Comparison of ENCODE assay signal across 11 mouse cellular contexts in the genomic region with DNA sequence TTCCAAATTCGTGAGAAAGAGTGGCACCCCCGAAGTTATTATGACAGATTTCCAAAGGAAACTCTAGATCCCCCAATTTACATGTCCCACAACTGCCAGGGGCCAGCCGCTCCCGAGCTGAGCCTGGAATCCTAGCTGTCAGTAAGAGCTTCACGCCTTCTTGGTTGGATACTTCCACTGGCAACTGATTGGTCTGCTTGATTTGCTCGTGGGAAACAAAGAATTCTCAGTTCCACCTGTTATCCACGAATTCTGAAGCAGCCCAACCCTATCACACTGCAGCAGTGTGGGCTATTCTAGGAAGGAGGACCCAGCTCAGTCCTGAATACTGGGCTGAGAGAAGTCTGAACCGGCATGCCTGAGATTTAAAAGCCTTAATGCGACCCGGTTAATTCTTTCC. TPM values are rescaled to one million over a fixed set of nuclear protein-coding genes. Genes with fewer than 3 reads are reported as not detected.
DNase-seq lines count a peak whose midpoint lies in the region; ATAC-seq and TF ChIP-seq lines count a peak whose summit lies in the region.
"Had no signal": no experiment of that assay in that cellular context is flagged by ENCODE, and none has a peak within 500 bp of the region (broad histone marks: within the 10 kb centered on the region; RNA-seq: fewer than 3 reads in every experiment).

No protein-coding gene starts in this region.

- H3K27me3 ChIP-seq in heart, adult 2 months (ENCODE audit: control insufficient read depth, insufficient read depth, low read length) = no peaks in the 10 kb centered on the region
- peaks cover 13% of the 10 kb centered on the region; the same call in 1 of the 2 replicates for H3K27me3 ChIP-seq in stomach, embryonic 14.5 days (ENCODE audit: control insufficient read depth, insufficient read depth, low read length)
- H3K27me3 ChIP-seq in stomach, postnatal 0 days (ENCODE audit: control insufficient read depth, insufficient read depth, low read length) = no peaks in the 10 kb centered on the region
- H3K27me3 ChIP-seq in midbrain, embryonic 11.5 days (ENCODE audit: control insufficient read depth, insufficient read depth, low read length) = peaks cover 9% of the 10 kb centered on the region

- no peaks in the 10 kb centered on the region for H3K36me3 ChIP-seq in heart, adult 2 months (ENCODE audit: control insufficient read depth, insufficient read depth, low read length)
- H3K36me3 ChIP-seq in stomach, embryonic 14.5 days (ENCODE audit: control insufficient read depth, insufficient read depth, low read length) = no peaks in the 10 kb centered on the region
- H3K36me3 ChIP-seq in stomach, postnatal 0 days (ENCODE audit: control insufficient read depth, insufficient read depth, low read length) = no peaks in the 10 kb centered on the region
- no peaks in the 10 kb centered on the region for H3K36me3 ChIP-seq in midbrain, embryonic 11.5 days (ENCODE audit: control insufficient read depth, insufficient read depth, low read length)

- peak overlapping the region; percentile 33; the same call in 1 of the 2 replicates for H3K9ac ChIP-seq in heart, adult 2 months (ENCODE audit: low read depth, low read length)
- no peak overlapping the region for H3K9ac ChIP-seq in stomach, embryonic 14.5 days (replicated peaks; ENCODE audit: low read depth, low read length)
- no peak overlapping the region for H3K9ac ChIP-seq in stomach, postnatal 0 days (ENCODE audit: low read length)
- peak overlapping the region; percentile 93 for H3K9ac ChIP-seq in midbrain, embryonic 11.5 days (ENCODE audit: low read length)

- H3K4me1 ChIP-seq in heart, adult 2 months (ENCODE audit: control insufficient read depth, insufficient read depth, low read length) = peaks cover 3% of the 10 kb centered on the region; the same call in 1 of the 2 replicates
- H3K4me1 ChIP-seq in stomach, embryonic 14.5 days (ENCODE audit: control insufficient read depth, insufficient read depth, low read length) = 0 out of 2 replicates have a peak, but pooled peaks cover 5% of the 10 kb centered on the region
- no peaks in the 10 kb centered on the region for H3K4me1 ChIP-seq in stomach, postnatal 0 days (replicated peaks; ENCODE audit: control insufficient read depth, insufficient read depth)
- H3K4me1 ChIP-seq in midbrain, embryonic 11.5 days (ENCODE audit: control insufficient read depth, insufficient read depth, low read length) = peaks cover 21% of the 10 kb centered on the region

- 25% methylated on average over 10 of the region's 10 CpGs for WGBS in heart, adult 2 months
- WGBS in stomach, embryonic 14.5 days = 36% methylated on average over 10 of the region's 10 CpGs
- WGBS in stomach, postnatal 0 days = 35% methylated on average over 10 of the region's 10 CpGs
- 24% methylated on average over 10 of the region's 10 CpGs for WGBS in midbrain, embryonic 11.5 days

- H3K4me2 ChIP-seq in stomach, embryonic 14.5 days (replicated peaks; ENCODE audit: low read depth, low read length) = peak overlapping the region; percentile 16; the same call in 1 of the 2 replicates
- H3K4me2 ChIP-seq in stomach, postnatal 0 days (replicated peaks; ENCODE audit: low read depth) = no peak overlapping the region
- H3K4me2 ChIP-seq in midbrain, embryonic 11.5 days = peak overlapping the region; percentile 90

- TF ChIP-seq CTCF in heart, adult 2 months (IDR thresholded peaks at IDR 0.05) = no peak
- no peak for TF ChIP-seq CTCF in stomach, postnatal 0 days (IDR thresholded peaks at IDR 0.05; ENCODE audit: low read depth)

- no peak for TF ChIP-seq POLR2A in heart, adult 2 months (IDR thresholded peaks at IDR 0.05; ENCODE audit: insufficient read depth, low read depth, low read length)

- H3K79me2 ChIP-seq in heart, adult 2 months (replicated peaks; ENCODE audit: control insufficient read depth, insufficient read depth, low read length) = no peaks in the 10 kb centered on the region

- no peak for ATAC-seq in stomach, embryonic 14.5 days (ENCODE audit: insufficient number of reproducible peaks, insufficient read depth, low FRiP score, low read depth)
- ATAC-seq in stomach, postnatal 0 days (ENCODE audit: low FRiP score, low TSS enrichment) = no peak
- no peak for ATAC-seq in midbrain, embryonic 11.5 days (ENCODE audit: low FRiP score)

- peak overlapping the region; percentile 89 for H3K27ac ChIP-seq in heart, adult 2 months
- no peak overlapping the region for H3K27ac ChIP-seq in stomach, embryonic 14.5 days (ENCODE audit: low read length)
- H3K27ac ChIP-seq in stomach, postnatal 0 days (replicated peaks) = no peak overlapping the region
- no peak overlapping the region for H3K27ac ChIP-seq in midbrain, embryonic 11.5 days (ENCODE audit: low read depth, low read length)

- DNase-seq in heart, adult 2 months = no peak
- DNase-seq in heart, postnatal 25 days (ENCODE audit: low spot score) = no peak
- no peak for DNase-seq in stomach, postnatal 0 days (ENCODE audit: low spot score)
- DNase-seq in midbrain, embryonic 11.5 days (ENCODE audit: low spot score, missing footprints) = peak; percentile 93
- no peak for DNase-seq in thymus, postnatal 14 days
- no peak for DNase-seq in gastrocnemius, postnatal 10 days
- no peak for DNase-seq in thymus, postnatal 36 days

- intact Hi-C loops in heart, adult 2 months (cut with DNase I) = no loop called here
- intact Hi-C loops in heart, postnatal 25 days (cut with DNase I) = no loop called here

- no peak overlapping the region; the same call in 1 of the 2 replicates for H3K4me3 ChIP-seq in heart, adult 2 months
- H3K4me3 ChIP-seq in stomach, embryonic 14.5 days (ENCODE audit: low read depth, low read length) = peak overlapping the region; percentile 59; the same call in 1 of the 2 replicates
- H3K4me3 ChIP-seq in stomach, postnatal 0 days (ENCODE audit: low read depth, low read length) = no peak overlapping the region
- peak overlapping the region; percentile 83 for H3K4me3 ChIP-seq in midbrain, embryonic 11.5 days (ENCODE audit: low read depth, low read length)

- no peaks in the 10 kb centered on the region for H3K9me3 ChIP-seq in stomach, embryonic 14.5 days (ENCODE audit: control insufficient read depth, low read depth, low read length)
- no peaks in the 10 kb centered on the region for H3K9me3 ChIP-seq in stomach, postnatal 0 days (ENCODE audit: control insufficient read depth, low read length)
- H3K9me3 ChIP-seq in midbrain, embryonic 11.5 days (ENCODE audit: control insufficient read depth, low read length) = no peaks in the 10 kb centered on the region; the same call in 1 of the 2 replicates

- TF ChIP-seq EP300 in heart, adult 2 months (IDR thresholded peaks at IDR 0.05; ENCODE audit: insufficient read depth, low read depth, low read length) = no peak
- TF ChIP-seq EP300 in stomach, postnatal 0 days (optimal IDR thresholded peaks at IDR 0.05) = no peak

RNA-seq across cellular contexts. Expression of gene Gm13090, which starts 17.1 kb away (rescaled TPM):
- total RNA-seq in heart, adult 2 months (2021) = under 1 TPM in 1 of 2 experiments, not detected in 1; 0.34 TPM
- 0.35 and 0.41 TPM in 2 replicates for polyA plus RNA-seq in heart, adult 2 months (2012; rRNA removed)
- not detected for total RNA-seq in heart, postnatal 25 days (2021)
- 0.35 TPM in 1 of 2 replicates, not detected in the other for polyA plus RNA-seq in stomach, embryonic 14.5 days (2014; fragmentation: Nextera tagmentation; extraction: Ambion mirVana)
- not detected in 2 replicates for polyA plus RNA-seq in stomach, postnatal 0 days (2015; fragmentation: Nextera tagmentation; extraction: Ambion mirVana)
- not detected in 2 replicates for polyA plus RNA-seq in midbrain, embryonic 11.5 days (2014; fragmentation: Nextera tagmentation; extraction: Ambion mirVana)
- total RNA-seq in gastrocnemius, postnatal 10 days (2021) = not detected
- total RNA-seq: layer of hippocampus, adult 18-20 months; liver, adult 2 months; megakaryocyte progenitor cell, adult 5-6 weeks had no signal
- polyA plus RNA-seq: liver, adult 2 months had no signal

RNA-seq across cellular contexts. Expression of gene Vamp3, which starts 48.7 kb away (rescaled TPM):
- total RNA-seq in heart, adult 2 months (2021) = 10 to 100 TPM; 47.8 to 63.1 TPM
- polyA plus RNA-seq in heart, adult 2 months (2012; rRNA removed) = 38.0 and 77.6 TPM in 2 replicates
- total RNA-seq in heart, postnatal 25 days (2021) = 10 to 100 TPM; 67.4 to 77.2 TPM
- 97.5 and 121 TPM in 2 replicates for polyA plus RNA-seq in stomach, embryonic 14.5 days (2014; fragmentation: Nextera tagmentation; extraction: Ambion mirVana)
- 105 and 110 TPM in 2 replicates for polyA plus RNA-seq in stomach, postnatal 0 days (2015; fragmentation: Nextera tagmentation; extraction: Ambion mirVana)
- 80.3 and 87.9 TPM in 2 replicates for polyA plus RNA-seq in midbrain, embryonic 11.5 days (2014; fragmentation: Nextera tagmentation; extraction: Ambion mirVana)
- 10 to 100 TPM; 62.2 to 65.4 TPM for total RNA-seq in gastrocnemius, postnatal 10 days (2021)

Comparison
In these comparisons a context has a peak if more than half of its experiments do, and no peak if none do; other contexts are left out.
1. H3K4me3 ChIP-seq: peak in stomach, embryonic 14.5 days (single experiment) and midbrain, embryonic 11.5 days (single experiment); none in heart, adult 2 months (single experiment) and stomach, postnatal 0 days (single experiment).
2. H3K9ac ChIP-seq: peak in heart, adult 2 months (single experiment) and midbrain, embryonic 11.5 days (single experiment); none in stomach, embryonic 14.5 days (single experiment) and stomach, postnatal 0 days (single experiment).